Mouse (Mus musculus): ENCODE data around the gene Slc36a4. TPM values are rescaled to one million over a fixed set of nuclear protein-coding genes. Genes with fewer than 3 reads are reported as not detected.

Slc36a4 gene
- polyA plus RNA-seq, 1 experiment from 2014 or later: 4.9 TPM

- DNase-seq (ENCODE audit: low spot score): no peak
Measured at GRCm38 (mm10) chr9:15721226-15721833, 11.8 kb downstream of the Slc36a4 start.

GRCm38 (mm10) chr9:15722506-15722905, 13.0 kb downstream of the Slc36a4 start:
- no peak for DNase-seq (ENCODE audit: low spot score)

GRCm38 (mm10) chr9:15727168-15727567, 17.6 kb downstream of the Slc36a4 start:
- DNase-seq (ENCODE audit: low spot score): no peak

GRCm38 (mm10) chr9:15731758-15732748, 22.5 kb downstream of the Slc36a4 start:
- no peak for DNase-seq (ENCODE audit: low spot score)

GRCm38 (mm10) chr9:15734056-15734866, 24.7 kb downstream of the Slc36a4 start:
- DNase-seq (ENCODE audit: low spot score): no peak

- DNase-seq (ENCODE audit: low spot score): no peak
Measured at GRCm38 (mm10) chr9:15734867-15735131, 25.3 kb downstream of the Slc36a4 start.

GRCm38 (mm10) chr9:15737522-15737921, 28.0 kb downstream of the Slc36a4 start:
- DNase-seq (ENCODE audit: low spot score): no peak

GRCm38 (mm10) chr9:15741428-15741827, 31.9 kb downstream of the Slc36a4 start:
- no peak for DNase-seq (ENCODE audit: low spot score)

GRCm38 (mm10) chr9:15741931-15742330, 32.4 kb downstream of the Slc36a4 start:
- no peak for DNase-seq (ENCODE audit: low spot score)

GRCm38 (mm10) chr9:15745985-15746607, 36.6 kb downstream of the Slc36a4 start:
- no peak for DNase-seq (ENCODE audit: low spot score)

- no peak for DNase-seq (ENCODE audit: low spot score)
Measured at GRCm38 (mm10) chr9:15746636-15747035, 37.1 kb downstream of the Slc36a4 start.

GRCm38 (mm10) chr9:15748383-15748782, 38.8 kb downstream of the Slc36a4 start:
- DNase-seq (ENCODE audit: low spot score): no peak

- DNase-seq (ENCODE audit: low spot score): no peak
Measured at GRCm38 (mm10) chr9:15759318-15759717, 49.8 kb downstream of the Slc36a4 start.

GRCm38 (mm10) chr9:15766379-15766778, 56.8 kb downstream of the Slc36a4 start:
- no peak for DNase-seq (ENCODE audit: low spot score)

GRCm38 (mm10) chr9:15766821-15767220, 57.3 kb downstream of the Slc36a4 start:
- no peak for DNase-seq (ENCODE audit: low spot score)

- no peak for DNase-seq (ENCODE audit: low spot score)
Measured at GRCm38 (mm10) chr9:15772766-15773165, 63.2 kb downstream of the Slc36a4 start.

GRCm38 (mm10) chr9:15773426-15773825, 63.9 kb downstream of the Slc36a4 start:
- no peak for DNase-seq (ENCODE audit: low spot score)

- no peak for DNase-seq (ENCODE audit: low spot score)
Measured at GRCm38 (mm10) chr9:15774911-15775310, 65.4 kb downstream of the Slc36a4 start.

GRCm38 (mm10) chr9:15781936-15782335, 72.4 kb downstream of the Slc36a4 start:
- no peak for DNase-seq (ENCODE audit: low spot score)

- peak; percentile 15 for DNase-seq (ENCODE audit: low spot score)
Measured at GRCm38 (mm10) chr9:15786192-15786591, 76.7 kb downstream of the Slc36a4 start.

GRCm38 (mm10) chr9:15786610-15787009, 77.1 kb downstream of the Slc36a4 start:
- DNase-seq (ENCODE audit: low spot score): no peak

Measured in thymus, postnatal 0 days (tissue).